Comparison of ENCODE assay signal across 28 mouse cellular contexts in genomic region chr6:82240584-82241245, GRCm38 (mm10).
DNase-seq lines count a peak whose midpoint lies in the region; ATAC-seq and TF ChIP-seq lines count a peak whose summit lies in the region.
"Had no signal": no experiment of that assay in that cellular context is flagged by ENCODE, and none has a peak within 500 bp of the region (broad histone marks: within the 10 kb centered on the region; RNA-seq: fewer than 3 reads in every experiment).

No protein-coding gene starts in this region.

- H3K27me3 ChIP-seq in hindbrain, embryonic 13.5 days: no peaks in the 10 kb centered on the region
- no peaks in the 10 kb centered on the region for H3K27me3 ChIP-seq in hindbrain, postnatal 0 days (ENCODE audit: insufficient read depth, low read length)
- H3K27me3 ChIP-seq in kidney, embryonic 15.5 days: no peaks in the 10 kb centered on the region
- H3K27me3 ChIP-seq: forebrain, embryonic 15.5 days; hindbrain, embryonic 15.5 days; intestine, embryonic 15.5 days; liver, embryonic 12.5 days; megakaryocyte, embryonic 14.5 days; midbrain, embryonic 12.5 days had no signal

- H3K4me3 ChIP-seq in hindbrain, embryonic 13.5 days: no peak overlapping the region
- no peak overlapping the region for H3K4me3 ChIP-seq in hindbrain, postnatal 0 days (ENCODE audit: low read length)
- no peak overlapping the region for H3K4me3 ChIP-seq in kidney, embryonic 15.5 days (replicated peaks)
- H3K4me3 ChIP-seq: forebrain, embryonic 15.5 days; hindbrain, embryonic 15.5 days; intestine, embryonic 15.5 days; liver, embryonic 12.5 days; megakaryocyte, embryonic 14.5 days; midbrain, embryonic 12.5 days had no signal

- peak overlapping the region; percentile 58; the same call in 1 of the 2 replicates for H3K27ac ChIP-seq in hindbrain, embryonic 13.5 days
- H3K27ac ChIP-seq in hindbrain, postnatal 0 days: no peak overlapping the region
- no peak overlapping the region for H3K27ac ChIP-seq in kidney, embryonic 15.5 days
- H3K27ac ChIP-seq: forebrain, embryonic 15.5 days; hindbrain, embryonic 15.5 days; intestine, embryonic 15.5 days; kidney, postnatal 0 days; liver, embryonic 12.5 days; midbrain, embryonic 12.5 days had no signal

- no peak for DNase-seq in hindbrain, postnatal 0 days (ENCODE audit: low spot score)
- peak; percentile 35 to 58 for DNase-seq in cerebellum, adult 18-20 months
- peak; percentile 28 for DNase-seq in cerebellum, adult 8-10 months
- peak; percentile 47 for DNase-seq in cerebellum, postnatal 25 days
- DNase-seq in ovary, postnatal 10 days (ENCODE audit: low spot score): no peak
- no peak for DNase-seq in urinary bladder, postnatal 25 days (ENCODE audit: low spot score)
- DNase-seq: adrenal gland, postnatal 25 days; gastrocnemius, postnatal 25 days; heart, adult 18-20 months; heart, postnatal 36 days; kidney, adult 2 months; kidney, postnatal 4 days; left cerebral cortex, postnatal 4 days; liver, postnatal 0 days; lung, postnatal 36 days; thymus, adult 2 months; thymus, postnatal 36 days had no signal

- ATAC-seq in hindbrain, embryonic 13.5 days (ENCODE audit: low FRiP score): 0 out of 2 replicates have a peak, but pooled peaks have one; percentile 46
- no peak for ATAC-seq in hindbrain, postnatal 0 days
- ATAC-seq in kidney, embryonic 15.5 days (replicated peaks; ENCODE audit: low FRiP score): no peak
- ATAC-seq: CD4-positive, CD25-positive, alpha-beta regulatory T cell, adult 4 months; forebrain, embryonic 15.5 days; intestine, embryonic 15.5 days; liver, embryonic 12.5 days; liver, postnatal 0 days had no signal

- 72% methylated on average over 7 of the region's 7 CpGs for WGBS in hindbrain, embryonic 13.5 days
- 63% methylated on average over 7 of the region's 7 CpGs for WGBS in hindbrain, postnatal 0 days
- 52% methylated on average over 7 of the region's 7 CpGs for WGBS in kidney, embryonic 15.5 days

- peaks cover 11% of the 10 kb centered on the region for H3K4me1 ChIP-seq in hindbrain, embryonic 13.5 days (replicated peaks)
- no peaks in the 10 kb centered on the region for H3K4me1 ChIP-seq in hindbrain, postnatal 0 days (ENCODE audit: insufficient read depth, low read length)
- no peaks in the 10 kb centered on the region for H3K4me1 ChIP-seq in kidney, embryonic 15.5 days
- H3K4me1 ChIP-seq: intestine, embryonic 15.5 days; liver, embryonic 12.5 days; megakaryocyte, embryonic 14.5 days; midbrain, embryonic 12.5 days had no signal

- no peak for TF ChIP-seq CTCF in hindbrain, postnatal 0 days (IDR thresholded peaks at IDR 0.05; ENCODE audit: low read depth)

- H3K4me2 ChIP-seq in hindbrain, embryonic 13.5 days: no peak overlapping the region
- H3K4me2 ChIP-seq in hindbrain, postnatal 0 days (ENCODE audit: low read depth, low read length): no peak overlapping the region
- H3K4me2 ChIP-seq in kidney, embryonic 15.5 days: no peak overlapping the region
- H3K4me2 ChIP-seq: forebrain, embryonic 15.5 days; heart, embryonic 11.5 days; hindbrain, embryonic 15.5 days; intestine, embryonic 15.5 days; liver, embryonic 12.5 days; midbrain, embryonic 12.5 days had no signal

- no peaks in the 10 kb centered on the region for H3K9me3 ChIP-seq in hindbrain, embryonic 13.5 days
- no peaks in the 10 kb centered on the region for H3K9me3 ChIP-seq in hindbrain, postnatal 0 days (ENCODE audit: low read length)
- no peaks in the 10 kb centered on the region for H3K9me3 ChIP-seq in kidney, embryonic 15.5 days (replicated peaks)
- H3K9me3 ChIP-seq: forebrain, embryonic 15.5 days; hindbrain, embryonic 15.5 days; intestine, embryonic 15.5 days; liver, embryonic 12.5 days; megakaryocyte, embryonic 14.5 days; midbrain, embryonic 12.5 days had no signal

- no peaks in the 10 kb centered on the region for H3K36me3 ChIP-seq in hindbrain, embryonic 13.5 days
- H3K36me3 ChIP-seq in hindbrain, postnatal 0 days (ENCODE audit: insufficient read depth, low read length): no peaks in the 10 kb centered on the region
- no peaks in the 10 kb centered on the region for H3K36me3 ChIP-seq in kidney, embryonic 15.5 days
- H3K36me3 ChIP-seq: forebrain, embryonic 15.5 days; hindbrain, embryonic 15.5 days; intestine, embryonic 15.5 days; liver, embryonic 12.5 days; midbrain, embryonic 12.5 days had no signal

- H3K9ac ChIP-seq in hindbrain, embryonic 13.5 days: no peak overlapping the region
- H3K9ac ChIP-seq in hindbrain, postnatal 0 days (replicated peaks; ENCODE audit: low read length): no peak overlapping the region
- no peak overlapping the region for H3K9ac ChIP-seq in kidney, embryonic 15.5 days
- H3K9ac ChIP-seq: forebrain, embryonic 15.5 days; hindbrain, embryonic 15.5 days; intestine, embryonic 15.5 days; liver, embryonic 12.5 days; liver, postnatal 0 days; midbrain, embryonic 12.5 days had no signal

Comparison
In these comparisons a context has a peak if more than half of its experiments do, and no peak if none do; other contexts are left out.
1. DNase-seq: peak in cerebellum, adult 18-20 months (2 of 2), cerebellum, adult 8-10 months (single experiment) and cerebellum, postnatal 25 days (2 of 2); none in hindbrain, postnatal 0 days (single experiment), ovary, postnatal 10 days (single experiment) and urinary bladder, postnatal 25 days (single experiment).